Mouse (Mus musculus) limb, embryonic 14.5 days (tissue): ENCODE data around the gene Lrig1. TPM values are rescaled to one million over a fixed set of nuclear protein-coding genes. Genes with fewer than 3 reads are reported as not detected.

Experiments used
- ATAC-seq: fragments of 200-750 bp; cut with Nextera tagmentation; 2 replicates; pipeline ENCODE4 v1.8.0; 2017; ENCODE audit warnings: low read depth, moderate number of reproducible peaks, moderate TSS enrichment; ENCODE audit not compliant: low FRiP score
- DNase-seq: peaks from one replicate; pipeline ENCODE4 v3.0.0-alpha.2; 2015; ENCODE audit warnings: low spot score
- H3K27ac ChIP-seq: fragments of 300-500 bp; sonication (generic); replicated peaks from 2 replicates; pipeline ENCODE4 v1.5.1; 2014; ENCODE audit warnings: low read depth, mild to moderate bottlenecking, low read length, moderate library complexity, mixed read lengths
- H3K27me3 ChIP-seq: fragments of 300-500 bp; sonication (generic); 2 replicates; pipeline ENCODE4 v1.6.1; 2014; ENCODE audit warnings: low read length, mixed read lengths; ENCODE audit not compliant: control insufficient read depth, insufficient read depth
- H3K36me3 ChIP-seq: fragments of 300-500 bp; sonication (generic); 2 replicates; pipeline ENCODE4 v1.6.1; 2014; ENCODE audit warnings: mild to moderate bottlenecking, low read length, moderate library complexity, mixed read lengths; ENCODE audit not compliant: control insufficient read depth, insufficient read depth
- H3K4me1 ChIP-seq: fragments of 300-500 bp; sonication (generic); 2 replicates; pipeline ENCODE4 v1.6.1; 2014; ENCODE audit warnings: antibody characterized with exemption, low read length, mixed read lengths; ENCODE audit not compliant: control insufficient read depth, insufficient read depth
- H3K4me2 ChIP-seq: fragments of 300-500 bp; sonication (generic); replicated peaks from 2 replicates; pipeline ENCODE4 v1.6.1; 2014; ENCODE audit warnings: low read depth, mild to moderate bottlenecking, low read length, moderate library complexity; ENCODE audit not compliant: severe bottlenecking
- H3K4me3 ChIP-seq: fragments of 300-500 bp; sonication (generic); replicated peaks from 2 replicates; pipeline ENCODE4 v1.5.1; 2014; ENCODE audit warnings: low read length
- H3K9ac ChIP-seq: fragments of 300-500 bp; sonication (generic); 2 replicates; pipeline ENCODE4 v1.6.1; 2014; ENCODE audit warnings: mild to moderate bottlenecking, low read depth, low read length, moderate library complexity; ENCODE audit not compliant: severe bottlenecking
- H3K9me3 ChIP-seq: fragments of 300-500 bp; sonication (generic); 2 replicates; pipeline ENCODE4 v1.6.1; 2016; ENCODE audit warnings: low read length; ENCODE audit not compliant: control insufficient read depth
- POLR2A ChIP-seq: fragments of 200-500 bp; IDR thresholded peaks from 2 replicates; pipeline ENCODE4 v1.8.0; 2012; ENCODE audit warnings: inconsistent platforms, mild to moderate bottlenecking, moderate library complexity, borderline replicate concordance; ENCODE audit not compliant: insufficient read depth, insufficient read length; ENCODE audit errors: extremely low read depth
- WGBS: fragments of 180-500 bp; shearing (Covaris S2); extraction: QIAGEN DNeasy Blood & Tissue Kit; methylation state at CpG from one replicate; pipeline ENCODE4 v1.1.7; 2014; 5-methylcytosine and 5-hydroxymethylcytosine counted together
- polyA plus RNA-seq, 2 experiments: library from polyadenylated mRNA; depleted of rRNA in 1 of 2; stranded (reverse) in 1 of 2; unstranded in 1 of 2; fragments of >200 nt; fragmentation: Nextera tagmentation in 1 of 2; extraction: Ambion mirVana in 1 of 2; gene quantifications; 2 replicates each; pipeline versions ENCODE4 v1.2.1 to v1.2.3; 2012 to 2014

Lrig1 gene
- polyA plus RNA-seq, 2 experiments: 35.1 to 49.4 TPM

GRCm38 (mm10) chr6:94733878-94734277 is 33.9 kb upstream of the Lrig1 start:
- DNase-seq (peak; percentile 34), ATAC-seq (no peak)
- Histone ChIP-seq H3K27ac (0 out of 2 replicates have a peak overlapping the region, but pooled peaks have one; percentile 20), H3K27me3 (no peaks in the 10 kb centered on the region), H3K9ac (no peak overlapping the region), H3K9me3 (no peaks in the 10 kb centered on the region), H3K36me3 (no peaks in the 10 kb centered on the region), H3K4me1 (peaks cover 7% of the 10 kb centered on the region; the same call in 1 of the 2 replicates), H3K4me2 (no peak overlapping the region), H3K4me3 (no peak overlapping the region)
- 31% methylated on average over 5 of the region's 5 CpGs for WGBS
- TF ChIP-seq POLR2A: no peak

DNA sequence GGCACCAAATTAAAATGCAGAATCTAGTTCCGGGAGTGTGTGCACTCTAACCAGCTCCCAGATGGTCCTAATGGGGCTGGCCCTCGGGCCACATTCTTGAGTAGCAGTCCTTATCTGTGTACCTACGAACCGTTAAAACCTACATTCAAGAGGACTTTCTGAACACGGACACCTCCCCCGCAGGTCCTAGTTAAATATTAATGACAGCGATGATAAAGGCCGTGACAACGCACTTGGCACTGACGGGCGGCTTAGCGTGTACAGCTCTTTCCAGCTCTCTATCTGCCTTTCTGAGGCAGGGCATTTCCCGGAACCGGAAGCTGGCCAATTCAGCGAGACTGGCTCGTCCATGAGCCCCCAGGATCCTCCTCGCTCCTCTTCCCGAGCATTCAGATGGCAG is 29.9 kb upstream of the Lrig1 start:
- Histone ChIP-seq H3K9me3 (no peaks in the 10 kb centered on the region), H3K4me1 (peaks cover 7% of the 10 kb centered on the region; the same call in 1 of the 2 replicates), H3K36me3 (no peaks in the 10 kb centered on the region), H3K9ac (no peak overlapping the region), H3K4me3 (no peak overlapping the region), H3K4me2 (no peak overlapping the region), H3K27me3 (no peaks in the 10 kb centered on the region), H3K27ac (no peak overlapping the region)
- DNase-seq (no peak), ATAC-seq (no peak)
- WGBS: 67% methylated on average over 18 of the region's 18 CpGs
- no peak for TF ChIP-seq POLR2A

GRCm38 (mm10) chr6:94729132-94729531 is 29.2 kb upstream of the Lrig1 start:
- Histone ChIP-seq H3K4me3 (no peak overlapping the region), H3K27ac (no peak overlapping the region), H3K4me1 (peaks cover 6% of the 10 kb centered on the region; the same call in 1 of the 2 replicates), H3K36me3 (no peaks in the 10 kb centered on the region), H3K4me2 (no peak overlapping the region), H3K27me3 (no peaks in the 10 kb centered on the region), H3K9ac (no peak overlapping the region), H3K9me3 (no peaks in the 10 kb centered on the region)
- TF ChIP-seq POLR2A: no peak
- DNase-seq (peak; percentile 13), ATAC-seq (no peak)
- WGBS: 7% methylated on average over 3 of the region's 3 CpGs

DNA sequence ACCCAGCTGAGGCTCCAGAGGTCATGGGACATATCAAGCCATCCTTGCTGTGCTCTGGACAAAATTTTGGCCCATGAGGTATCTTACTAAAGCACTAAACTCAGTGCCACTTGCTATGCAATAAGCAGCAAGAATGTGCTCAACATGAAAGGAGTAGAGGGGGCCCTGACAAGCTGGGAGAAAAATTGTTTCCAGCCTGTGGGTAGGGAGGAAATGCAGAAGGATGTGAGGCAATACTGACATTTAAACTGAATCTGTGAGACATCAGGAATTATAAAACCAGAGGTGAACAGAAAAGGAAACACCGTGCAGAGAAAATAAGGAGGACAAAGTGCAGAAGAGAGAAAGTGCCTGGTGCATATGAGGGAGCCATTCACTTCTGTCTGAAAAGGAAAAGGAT is 24.7 kb upstream of the Lrig1 start:
- H3K4me2 ChIP-seq: no peak overlapping the region
- no peaks in the 10 kb centered on the region for H3K4me1 ChIP-seq
- ATAC-seq (no peak), DNase-seq (no peak)
- no peak overlapping the region for H3K27ac ChIP-seq
- no peak overlapping the region for H3K9ac ChIP-seq
- no peaks in the 10 kb centered on the region for H3K36me3 ChIP-seq
- no peak for TF ChIP-seq POLR2A
- H3K4me3 ChIP-seq: no peak overlapping the region
- WGBS: 48% methylated on average over 1 of the region's 1 CpGs
- H3K9me3 ChIP-seq: no peaks in the 10 kb centered on the region
- no peaks in the 10 kb centered on the region for H3K27me3 ChIP-seq

DNA sequence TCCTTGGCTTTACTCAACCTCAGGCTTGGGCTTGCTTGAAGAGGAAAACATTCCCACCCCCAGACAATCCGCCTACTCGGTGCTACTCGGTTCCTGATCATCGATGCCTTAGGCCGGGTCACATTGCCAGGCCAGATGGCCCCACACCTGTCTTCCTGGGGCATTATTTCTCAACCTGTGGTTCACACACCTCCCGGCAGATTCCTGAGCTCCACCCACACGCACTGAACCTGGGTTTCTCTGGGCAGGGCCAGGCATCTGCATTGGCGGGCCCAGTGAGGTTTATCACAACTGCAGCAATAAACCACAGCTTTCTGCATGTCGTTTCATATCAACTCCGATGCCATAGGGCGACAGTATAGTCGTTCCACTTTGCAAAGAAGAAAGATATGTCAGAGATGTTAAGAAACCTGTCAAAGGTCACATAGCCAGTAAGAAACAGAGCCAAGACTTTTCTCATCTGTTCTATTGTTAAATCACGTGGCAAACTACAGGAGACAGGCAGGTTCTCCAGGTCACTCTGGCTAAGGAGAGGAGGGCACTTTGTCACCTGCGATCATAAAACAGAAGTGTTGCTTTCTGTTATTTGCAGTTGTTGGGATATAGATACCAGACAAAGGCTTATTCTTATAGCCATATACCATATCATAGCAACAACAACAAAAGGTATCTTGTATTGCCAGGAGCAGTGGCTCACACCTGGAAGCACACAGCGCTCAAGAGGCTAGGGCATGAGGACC is 18.8 kb upstream of the Lrig1 start:
- H3K9ac ChIP-seq: no peak overlapping the region
- 66% methylated on average over 15 of the region's 15 CpGs for WGBS
- H3K4me2 ChIP-seq: no peak overlapping the region
- peaks cover 26% of the 10 kb centered on the region for H3K4me1 ChIP-seq
- no peak for TF ChIP-seq POLR2A
- DNase-seq (no peak), ATAC-seq (no peak)
- no peaks in the 10 kb centered on the region for H3K36me3 ChIP-seq
- no peaks in the 10 kb centered on the region for H3K27me3 ChIP-seq
- H3K4me3 ChIP-seq: no peak overlapping the region
- H3K9me3 ChIP-seq: no peaks in the 10 kb centered on the region
- peak overlapping the region; percentile 76 for H3K27ac ChIP-seq
